Comparison of ENCODE assay signal across 8 mouse cellular contexts in the genomic region with DNA sequence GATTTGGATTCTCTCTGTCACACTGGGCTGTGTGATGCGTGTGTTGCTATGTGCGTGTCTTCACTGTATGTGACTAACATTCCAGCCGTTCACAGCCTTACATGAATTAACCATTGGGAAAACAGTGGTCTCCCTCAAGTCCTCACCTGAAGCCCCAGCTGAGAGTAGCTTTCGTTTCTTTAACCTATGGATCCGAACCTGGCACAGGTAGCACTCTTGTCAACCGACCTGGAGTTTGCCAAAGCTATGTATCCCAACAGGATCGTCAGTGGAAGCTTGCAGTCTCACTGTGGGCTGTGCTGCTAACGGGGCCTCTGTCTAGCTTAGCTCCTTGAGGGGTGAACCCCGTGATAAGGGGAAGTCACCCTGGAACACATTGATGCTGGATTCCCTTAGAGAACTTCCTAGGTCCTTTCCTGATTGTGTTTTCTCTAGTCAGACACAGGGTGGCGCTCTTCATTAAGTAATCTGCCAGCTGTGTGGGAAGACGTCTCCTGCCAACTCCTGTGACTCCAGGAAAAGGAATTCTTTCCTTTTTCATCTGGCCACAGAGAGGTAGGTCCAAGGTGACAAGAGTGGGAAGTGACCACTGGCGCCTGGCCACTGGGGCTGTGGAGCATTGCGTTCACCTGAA. TPM values are rescaled to one million over a fixed set of nuclear protein-coding genes. Genes with fewer than 3 reads are reported as not detected.
A peak's percentile ranks its signal among the peaks of the same experiment; 100 is the strongest.
DNase-seq lines count a peak whose midpoint lies in the region; ATAC-seq and TF ChIP-seq lines count a peak whose summit lies in the region.

No protein-coding gene starts in this region.

- in situ Hi-C loops in ES-E14 (cut with MboI; ENCODE audit: low sequenced_read_pairs in 2 of 2, unreplicated experiment in 2 of 2) = loop anchor here in 1 of 2 experiments (25.0 kb wide), 1 partner anchor 397 kb away; no protein-coding TSS in a partner anchor

- no peak for ATAC-seq in embryonic facial prominence, embryonic 15.5 days (ENCODE audit: insufficient number of reproducible peaks, low FRiP score, low TSS enrichment, low read depth)
- no peak for ATAC-seq in heart, embryonic 13.5 days (ENCODE audit: extremely low read depth, insufficient number of reproducible peaks, low FRiP score, low TSS enrichment)
- peak; percentile 72 for ATAC-seq in kidney, postnatal 0 days (replicated peaks; ENCODE audit: low FRiP score, low read depth)
- peak; percentile 39; the same call in 1 of the 2 replicates for ATAC-seq in lung, embryonic 15.5 days (ENCODE audit: borderline replicate concordance, extremely low read depth, low FRiP score, low TSS enrichment)

- peaks cover 2% of the 10 kb centered on the region; the same call in 1 of the 2 replicates for H3K36me3 ChIP-seq in ES-E14 (ENCODE audit: control insufficient read depth, insufficient read depth, low read length, poor library complexity, severe bottlenecking)
- peaks cover 29% of the 10 kb centered on the region for H3K36me3 ChIP-seq in embryonic facial prominence, embryonic 15.5 days
- peaks cover 36% of the 10 kb centered on the region for H3K36me3 ChIP-seq in heart, embryonic 13.5 days
- peaks cover 11% of the 10 kb centered on the region; the same call in 1 of the 2 replicates for H3K36me3 ChIP-seq in kidney, postnatal 0 days (ENCODE audit: insufficient read depth, low read length)
- peaks cover 10% of the 10 kb centered on the region; the same call in 1 of the 2 replicates for H3K36me3 ChIP-seq in lung, embryonic 15.5 days

- peak overlapping the region; percentile 27; the same call in 1 of the 2 replicates for H3K4me2 ChIP-seq in embryonic facial prominence, embryonic 15.5 days (replicated peaks)
- H3K4me2 ChIP-seq in heart, embryonic 13.5 days = peak overlapping the region; percentile 44
- H3K4me2 ChIP-seq in kidney, postnatal 0 days (ENCODE audit: low read length) = peak overlapping the region; percentile 25
- peak overlapping the region; percentile 25; the same call in 1 of the 2 replicates for H3K4me2 ChIP-seq in lung, embryonic 15.5 days

- 42% methylated on average over 13 of the region's 13 CpGs for WGBS in embryonic facial prominence, embryonic 15.5 days
- WGBS in heart, embryonic 13.5 days = 43% methylated on average over 13 of the region's 13 CpGs
- WGBS in kidney, postnatal 0 days = 43% methylated on average over 13 of the region's 13 CpGs
- 40% methylated on average over 13 of the region's 13 CpGs for WGBS in lung, embryonic 15.5 days

- peaks cover 0 to 5% of the 10 kb centered on the region in 2 experiments; a peak in 1 of 4 replicates for H3K4me1 ChIP-seq in ES-E14 (ENCODE audit: control insufficient read depth in 2 of 2, insufficient read depth in 2 of 2, low read length in 2 of 2, poor library complexity in 1 of 2)
- H3K4me1 ChIP-seq in embryonic facial prominence, embryonic 15.5 days = peaks cover 6% of the 10 kb centered on the region; the same call in 1 of the 2 replicates
- H3K4me1 ChIP-seq in heart, embryonic 13.5 days = peaks cover 44% of the 10 kb centered on the region
- H3K4me1 ChIP-seq in kidney, postnatal 0 days (replicated peaks; ENCODE audit: insufficient read depth, low read length) = no peaks in the 10 kb centered on the region
- H3K4me1 ChIP-seq in lung, embryonic 15.5 days = peaks cover 18% of the 10 kb centered on the region

- no peaks in the 10 kb centered on the region for H3K27me3 ChIP-seq in embryonic facial prominence, embryonic 15.5 days
- peaks cover 49% of the 10 kb centered on the region for H3K27me3 ChIP-seq in heart, embryonic 13.5 days (replicated peaks)
- H3K27me3 ChIP-seq in kidney, postnatal 0 days (ENCODE audit: insufficient read depth, low read length) = no peaks in the 10 kb centered on the region
- H3K27me3 ChIP-seq in lung, embryonic 15.5 days = no peaks in the 10 kb centered on the region

- DNase-seq in ES-E14 (ENCODE audit: low read depth, low spot score) = peak; percentile 63
- peak; percentile 65 to 72 for DNase-seq in adrenal gland, postnatal 36 days
- DNase-seq in kidney, postnatal 0 days (ENCODE audit: low spot score) = peak; percentile 93
- DNase-seq in ovary, postnatal 36 days (ENCODE audit: low spot score) = peak; percentile 41
- no peak for DNase-seq in spleen, postnatal 36 days (ENCODE audit: low spot score in 2 of 2)

- no peak overlapping the region for H3K27ac ChIP-seq in ES-E14 (ENCODE audit: insufficient read depth, low read depth, low read length, poor library complexity, severe bottlenecking)
- H3K27ac ChIP-seq in embryonic facial prominence, embryonic 15.5 days (replicated peaks) = no peak overlapping the region
- H3K27ac ChIP-seq in heart, embryonic 13.5 days (replicated peaks) = no peak overlapping the region
- no peak overlapping the region for H3K27ac ChIP-seq in kidney, postnatal 0 days
- H3K27ac ChIP-seq in lung, embryonic 15.5 days = no peak overlapping the region

- H3K9ac ChIP-seq in ES-E14 (ENCODE audit: insufficient read depth, low read depth, low read length, poor library complexity, severe bottlenecking) = no peak overlapping the region
- no peak overlapping the region for H3K9ac ChIP-seq in embryonic facial prominence, embryonic 15.5 days
- H3K9ac ChIP-seq in heart, embryonic 13.5 days = no peak overlapping the region
- no peak overlapping the region for H3K9ac ChIP-seq in kidney, postnatal 0 days (ENCODE audit: low read depth, low read length)
- H3K9ac ChIP-seq in lung, embryonic 15.5 days = no peak overlapping the region

- H3K4me3 ChIP-seq in ES-E14 (ENCODE audit: insufficient read depth in 1 of 2, low read depth in 1 of 2, low read length in 2 of 2, poor library complexity in 1 of 2, severe bottlenecking in 1 of 2) = no peak overlapping the region
- no peak overlapping the region for H3K4me3 ChIP-seq in embryonic facial prominence, embryonic 15.5 days (replicated peaks)
- H3K4me3 ChIP-seq in heart, embryonic 13.5 days = no peak overlapping the region
- no peak overlapping the region for H3K4me3 ChIP-seq in kidney, postnatal 0 days (replicated peaks; ENCODE audit: low read depth, low read length)
- no peak overlapping the region for H3K4me3 ChIP-seq in lung, embryonic 15.5 days

- peak; percentile 87 for TF ChIP-seq CTCF in kidney, postnatal 0 days (IDR thresholded peaks at IDR 0.05; ENCODE audit: low read depth)

- H3K9me3 ChIP-seq in ES-E14 (ENCODE audit: control insufficient read depth, insufficient read depth, low read depth, low read length) = no peaks in the 10 kb centered on the region
- no peaks in the 10 kb centered on the region for H3K9me3 ChIP-seq in embryonic facial prominence, embryonic 15.5 days (replicated peaks)
- no peaks in the 10 kb centered on the region for H3K9me3 ChIP-seq in heart, embryonic 13.5 days
- no peaks in the 10 kb centered on the region for H3K9me3 ChIP-seq in kidney, postnatal 0 days (replicated peaks; ENCODE audit: low read length)
- no peaks in the 10 kb centered on the region for H3K9me3 ChIP-seq in lung, embryonic 15.5 days

TF ChIP-seq in ES-E14, 5 proteins besides CTCF, POLR2A, EP300 and RAD21:
- TF ChIP-seq MAFK (IDR thresholded peaks at IDR 0.05; ENCODE audit: insufficient read depth, low read depth, low read length) (no peak), CHD2 (IDR thresholded peaks at IDR 0.05; ENCODE audit: low read depth, low read length) (no peak), ZC3H11A (IDR thresholded peaks at IDR 0.05; ENCODE audit: borderline replicate concordance, low read depth, low read length) (peak; percentile 99), ZNF384 (IDR thresholded peaks at IDR 0.05; ENCODE audit: low read depth, low read length) (no peak; the same call in 1 of the 2 replicates), HCFC1 (IDR thresholded peaks at IDR 0.05; ENCODE audit: borderline replicate concordance, insufficient read depth, low read length) (no peak)

RNA-seq across cellular contexts. Expression of a gene that starts 24.2 kb away (rescaled TPM):
- total RNA-seq in ES-E14 (2012; rRNA removed) = 17.7 and 18.0 TPM in 2 replicates
- 1 to 10 TPM; 4.1 to 4.2 TPM for total RNA-seq in adrenal gland, postnatal 36 days (2021)
- polyA plus RNA-seq in embryonic facial prominence, embryonic 15.5 days (2015; fragmentation: Nextera tagmentation; extraction: Ambion mirVana) = 5.4 and 8.3 TPM in 2 replicates
- polyA plus RNA-seq in heart, embryonic 13.5 days (2015; fragmentation: Nextera tagmentation; extraction: Ambion mirVana) = 2.2 and 3.2 TPM in 2 replicates
- 4.0 and 4.6 TPM in 2 replicates for polyA plus RNA-seq in kidney, postnatal 0 days (2015; fragmentation: Nextera tagmentation; extraction: Ambion mirVana)
- 3.3 and 3.7 TPM in 2 replicates for polyA plus RNA-seq in lung, embryonic 15.5 days (2015; fragmentation: Nextera tagmentation; extraction: Ambion mirVana)

RNA-seq across cellular contexts. Expression of a gene that starts 24.2 kb away (rescaled TPM):
- 2.6 and 5.4 TPM in 2 replicates for total RNA-seq in ES-E14 (2012; rRNA removed)
- 1 to 10 TPM; 1.4 to 1.6 TPM for total RNA-seq in adrenal gland, postnatal 36 days (2021)
- polyA plus RNA-seq in embryonic facial prominence, embryonic 15.5 days (2015; fragmentation: Nextera tagmentation; extraction: Ambion mirVana) = 1.1 TPM in 1 of 2 replicates, not detected in the other
- polyA plus RNA-seq in heart, embryonic 13.5 days (2015; fragmentation: Nextera tagmentation; extraction: Ambion mirVana) = 0.62 TPM in 1 of 2 replicates, not detected in the other
- polyA plus RNA-seq in kidney, postnatal 0 days (2015; fragmentation: Nextera tagmentation; extraction: Ambion mirVana) = not detected in 2 replicates
- polyA plus RNA-seq in lung, embryonic 15.5 days (2015; fragmentation: Nextera tagmentation; extraction: Ambion mirVana) = 0.53 and 1.2 TPM in 2 replicates

RNA-seq across cellular contexts. Expression of a gene that starts 24.5 kb away (rescaled TPM):
- 107 and 114 TPM in 2 replicates for total RNA-seq in ES-E14 (2012; rRNA removed)
- 10 to 100 TPM; 33.2 to 41.1 TPM for total RNA-seq in adrenal gland, postnatal 36 days (2021)
- polyA plus RNA-seq in embryonic facial prominence, embryonic 15.5 days (2015; fragmentation: Nextera tagmentation; extraction: Ambion mirVana) = 69.6 and 75.0 TPM in 2 replicates
- 51.8 and 66.8 TPM in 2 replicates for polyA plus RNA-seq in heart, embryonic 13.5 days (2015; fragmentation: Nextera tagmentation; extraction: Ambion mirVana)
- 53.6 and 60.1 TPM in 2 replicates for polyA plus RNA-seq in kidney, postnatal 0 days (2015; fragmentation: Nextera tagmentation; extraction: Ambion mirVana)
- 69.2 and 85.6 TPM in 2 replicates for polyA plus RNA-seq in lung, embryonic 15.5 days (2015; fragmentation: Nextera tagmentation; extraction: Ambion mirVana)

RNA-seq across cellular contexts. Expression of a gene that starts 55.5 kb away (rescaled TPM):
- 10.3 and 12.0 TPM in 2 replicates for total RNA-seq in ES-E14 (2012; rRNA removed)
- total RNA-seq in adrenal gland, postnatal 36 days (2021) = 1 to 10 TPM; 2.9 to 6.7 TPM
- 6.6 and 8.7 TPM in 2 replicates for polyA plus RNA-seq in embryonic facial prominence, embryonic 15.5 days (2015; fragmentation: Nextera tagmentation; extraction: Ambion mirVana)
- polyA plus RNA-seq in heart, embryonic 13.5 days (2015; fragmentation: Nextera tagmentation; extraction: Ambion mirVana) = 4.4 and 4.9 TPM in 2 replicates
- polyA plus RNA-seq in kidney, postnatal 0 days (2015; fragmentation: Nextera tagmentation; extraction: Ambion mirVana) = 8.9 and 10.3 TPM in 2 replicates
- 5.7 and 8.7 TPM in 2 replicates for polyA plus RNA-seq in lung, embryonic 15.5 days (2015; fragmentation: Nextera tagmentation; extraction: Ambion mirVana)

Comparison
In these comparisons a context has a peak if more than half of its experiments do, and no peak if none do; other contexts are left out.
1. DNase-seq: peak in ES-E14 (single experiment), adrenal gland, postnatal 36 days (2 of 2), kidney, postnatal 0 days (single experiment) and ovary, postnatal 36 days (single experiment); none in spleen, postnatal 36 days (0 of 2).
2. ATAC-seq: peak in kidney, postnatal 0 days (single experiment) and lung, embryonic 15.5 days (single experiment); none in embryonic facial prominence, embryonic 15.5 days (single experiment) and heart, embryonic 13.5 days (single experiment).
3. Peak in every context shown above with its lines, with median percentiles within 50 percentile points of each other: H3K4me2 ChIP-seq.